Mouse (Mus musculus) midbrain, postnatal 0 days (tissue): ENCODE results near the gene Six6. TPM values are rescaled to one million over a fixed set of nuclear protein-coding genes. Genes with fewer than 3 reads are reported as not detected.

Experiments used
- ATAC-seq: fragments of 200-750 bp; cut with Nextera tagmentation; 2 replicates; pipeline ENCODE4 v1.8.0; 2017; ENCODE audit warnings: moderate number of reproducible peaks, mild to moderate bottlenecking, moderate TSS enrichment, moderate library complexity; ENCODE audit not compliant: low FRiP score
- DNase-seq: peaks from one replicate; pipeline ENCODE4 v3.0.0-alpha.2; 2015; ENCODE audit warnings: low spot score
- H3K27ac ChIP-seq: fragments of 300-500 bp; sonication (generic); 2 replicates; pipeline ENCODE4 v1.5.1; 2014; ENCODE audit warnings: low read depth, mild to moderate bottlenecking, low read length, mixed read lengths
- H3K27me3 ChIP-seq: fragments of 300-500 bp; sonication (generic); 2 replicates; pipeline ENCODE4 v1.6.1; 2014; ENCODE audit warnings: low read length, control low read depth, mixed read lengths; ENCODE audit not compliant: insufficient read depth
- H3K36me3 ChIP-seq: fragments of 300-500 bp; sonication (generic); 2 replicates; pipeline ENCODE4 v1.6.1; 2014; ENCODE audit warnings: low read length, control low read depth, mixed read lengths; ENCODE audit not compliant: insufficient read depth
- H3K4me1 ChIP-seq: fragments of 300-500 bp; sonication (generic); 2 replicates; pipeline ENCODE4 v1.6.1; 2014; ENCODE audit warnings: mild to moderate bottlenecking, control low read depth, antibody characterized with exemption, low read length, mixed read lengths; ENCODE audit not compliant: insufficient read depth
- H3K4me2 ChIP-seq: fragments of 300-500 bp; sonication (generic); 2 replicates; pipeline ENCODE4 v1.6.1; 2014; ENCODE audit warnings: low read depth, mild to moderate bottlenecking, low read length, mixed read lengths; ENCODE audit not compliant: poor library complexity, severe bottlenecking
- H3K4me3 ChIP-seq: fragments of 300-500 bp; sonication (generic); 2 replicates; pipeline ENCODE4 v1.5.1; 2014; ENCODE audit warnings: low read depth, mild to moderate bottlenecking, low read length, moderate library complexity
- H3K9ac ChIP-seq: fragments of 300-500 bp; sonication (generic); replicated peaks from 2 replicates; pipeline ENCODE4 v1.6.1; 2014; ENCODE audit warnings: mild to moderate bottlenecking, low read length, moderate library complexity, mixed read lengths; ENCODE audit not compliant: poor library complexity, severe bottlenecking
- H3K9me3 ChIP-seq: fragments of 300-500 bp; sonication (generic); 2 replicates; pipeline ENCODE4 v1.6.1; 2016; ENCODE audit warnings: low read length, control low read depth
- CTCF ChIP-seq: IDR thresholded peaks from 2 replicates; pipeline ENCODE4 v1.5.1; 2016; ENCODE audit warnings: antibody characterized with exemption, mild to moderate bottlenecking
- WGBS: fragments of 180-500 bp; shearing (Covaris S2); extraction: QIAGEN DNeasy Blood & Tissue Kit; methylation state at CpG from one replicate; pipeline ENCODE4 v1.1.7; 2014; 5-methylcytosine and 5-hydroxymethylcytosine counted together
- polyA plus RNA-seq: library from polyadenylated mRNA; unstranded; fragments of >200 nt; fragmentation: Nextera tagmentation; extraction: Ambion mirVana; gene quantifications from 2 replicates; pipeline ENCODE4 v1.2.1, GENCODE M21; 2015
- total RNA-seq: library from RNA; depleted of rRNA; stranded (reverse); fragments of >200 nt; gene quantifications from 2 replicates; pipeline ENCODE4 v1.2.3, GENCODE M21; 2014; rRNA removed

Six6 gene
- total and polyA plus RNA-seq, 2 experiments from 2014 or later: 0.11 to 3.8 TPM

- no peak overlapping the region for H3K27ac ChIP-seq
- no peak overlapping the region for H3K4me2 ChIP-seq
- no peak for DNase-seq
- no peaks in the 10 kb centered on the region for H3K9me3 ChIP-seq
- no peaks in the 10 kb centered on the region for H3K36me3 ChIP-seq
- no peak overlapping the region for H3K9ac ChIP-seq
- no peaks in the 10 kb centered on the region for H3K4me1 ChIP-seq
- no peak overlapping the region for H3K4me3 ChIP-seq
- TF ChIP-seq CTCF: no peak
- WGBS: 87% methylated on average over 3 of the region's 3 CpGs
- ATAC-seq: no peak
- peaks cover 32% of the 10 kb centered on the region for H3K27me3 ChIP-seq
Measured at GRCm38 (mm10) chr12:72977851-72978250, 38.2 kb downstream of the Six6 start.

- Histone ChIP-seq H3K9me3 (no peaks in the 10 kb centered on the region), H3K4me2 (no peak overlapping the region), H3K27me3 (peaks cover 24% of the 10 kb centered on the region), H3K4me3 (no peak overlapping the region), H3K36me3 (no peaks in the 10 kb centered on the region), H3K27ac (no peak overlapping the region), H3K9ac (no peak overlapping the region), H3K4me1 (no peaks in the 10 kb centered on the region)
- 69% methylated on average over 5 of the region's 5 CpGs for WGBS
- ATAC-seq (no peak), DNase-seq (no peak)
- TF ChIP-seq CTCF: no peak
Measured at GRCm38 (mm10) chr12:72979236-72979635, 39.5 kb downstream of the Six6 start.

- Histone ChIP-seq H3K36me3 (no peaks in the 10 kb centered on the region), H3K27me3 (peaks cover 6% of the 10 kb centered on the region; the same call in 1 of the 2 replicates), H3K9me3 (no peaks in the 10 kb centered on the region), H3K27ac (no peak overlapping the region), H3K9ac (no peak overlapping the region), H3K4me3 (no peak overlapping the region), H3K4me1 (no peaks in the 10 kb centered on the region), H3K4me2 (no peak overlapping the region)
- DNase-seq (no peak), ATAC-seq (no peak)
- TF ChIP-seq CTCF: no peak
- 82% methylated on average over 10 of the region's 10 CpGs for WGBS
Measured at GRCm38 (mm10) chr12:72982616-72983015, 42.9 kb downstream of the Six6 start.

- Histone ChIP-seq H3K9ac (no peak overlapping the region), H3K36me3 (no peaks in the 10 kb centered on the region), H3K9me3 (no peaks in the 10 kb centered on the region), H3K4me3 (no peak overlapping the region), H3K27me3 (peaks cover under 1% of the 10 kb centered on the region; the same call in 1 of the 2 replicates), H3K4me1 (no peaks in the 10 kb centered on the region), H3K4me2 (no peak overlapping the region), H3K27ac (no peak overlapping the region)
- WGBS: 84% methylated on average over 8 of the region's 8 CpGs
- TF ChIP-seq CTCF: no peak
- no peak for DNase-seq
- no peak for ATAC-seq
Measured at GRCm38 (mm10) chr12:72983071-72983857, 43.6 kb downstream of the Six6 start.

Other genes starting within 250 kb of the Six6 start
- gene Ppm1a, start 182.4 kb upstream of the Six6 start, total RNA-seq: 170 and 198 TPM in 2 replicates
- gene Ppm1a, start 182.4 kb upstream of the Six6 start, polyA plus RNA-seq: 70.6 and 79.3 TPM in 2 replicates
- gene 4930447C04Rik, start 882 bp downstream of the Six6 start, total RNA-seq: 7.6 and 9.9 TPM in 2 replicates
- 7.8 and 8.9 TPM in 2 replicates for gene 4930447C04Rik, start 882 bp downstream of the Six6 start, polyA plus RNA-seq
- 0.44 and 1.3 TPM in 2 replicates for gene Six1, start 114.0 kb downstream of the Six6 start, total RNA-seq
- 0.55 and 0.68 TPM in 2 replicates for gene Six1, start 114.0 kb downstream of the Six6 start, polyA plus RNA-seq
- 0.38 and 0.66 TPM in 2 replicates for gene Six4, start 173.6 kb downstream of the Six6 start, total RNA-seq
- gene Six4, start 173.6 kb downstream of the Six6 start, polyA plus RNA-seq: 0.10 and 0.16 TPM in 2 replicates
- 13.2 and 15.2 TPM in 2 replicates for gene Mnat1, start 183.8 kb downstream of the Six6 start, total RNA-seq
- 16.1 and 17.5 TPM in 2 replicates for gene Mnat1, start 183.8 kb downstream of the Six6 start, polyA plus RNA-seq